Mouse (Mus musculus): Measurements from ENCODE around the gene Zxdb. TPM values are rescaled to one million over a fixed set of nuclear protein-coding genes. Genes with fewer than 3 reads are reported as not detected.
"Not testable (repeated sequence)": the region's sequence is repeated elsewhere in the genome, so short reads cannot be mapped to it uniquely, and the experiment has no call there.

Gene Zxdb
- total RNA-seq (2021): 1 to 10 TPM; 2.3 to 2.8 TPM
- long read RNA-seq, experiment 1: 0 reads
- long read RNA-seq, experiment 2, full-length matches to known transcripts: 2 of 2 reads
- long read RNA-seq, experiment 2, partial matches to known transcripts: 0 of 2 reads
- long read RNA-seq, experiment 2, other reads (novel, unspliced or antisense): 0 of 2 reads

GRCm38 (mm10) chrX:94724192-94724971 lies at the start of gene Zxdb:
Zxdb (plus strand) TSS chrX:94724569.
- intact Hi-C loops (cut with DNase I; ENCODE audit: low total_unique reads); DNase-seq: not testable (repeated sequence)

- DNase-seq: no peak
- intact Hi-C loops (cut with DNase I; ENCODE audit: low total_unique reads): loop anchor here (5.0 kb wide), 1 partner anchor 182 kb away; no protein-coding TSS in a partner anchor
These were observed 49.4 kb upstream of the Zxdb start for GRCm38 (mm10) chrX:94674977-94675376.

GRCm38 (mm10) chrX:94681581-94681980 lies 42.8 kb upstream of the Zxdb start:
- DNase-seq; intact Hi-C loops (cut with DNase I; ENCODE audit: low total_unique reads): not testable (repeated sequence)

- peak; percentile 9 for DNase-seq
- intact Hi-C loops (cut with DNase I; ENCODE audit: low total_unique reads): not testable (repeated sequence)
These were observed 34.8 kb upstream of the Zxdb start for GRCm38 (mm10) chrX:94689593-94689992.

- intact Hi-C loops (cut with DNase I; ENCODE audit: low total_unique reads); DNase-seq: not testable (repeated sequence)
These were observed 17.7 kb upstream of the Zxdb start for GRCm38 (mm10) chrX:94706676-94707075.

GRCm38 (mm10) chrX:94709752-94710151 lies 14.6 kb upstream of the Zxdb start:
- DNase-seq; intact Hi-C loops (cut with DNase I; ENCODE audit: low total_unique reads): not testable (repeated sequence)

GRCm38 (mm10) chrX:94724972-94725569 lies 702 bp downstream of the Zxdb start:
- DNase-seq; intact Hi-C loops (cut with DNase I; ENCODE audit: low total_unique reads): not testable (repeated sequence)

GRCm38 (mm10) chrX:94725627-94726083 lies 1.3 kb downstream of the Zxdb start:
- intact Hi-C loops (cut with DNase I; ENCODE audit: low total_unique reads); DNase-seq: not testable (repeated sequence)

GRCm38 (mm10) chrX:94731596-94731995 lies 7.2 kb downstream of the Zxdb start:
- intact Hi-C loops (cut with DNase I; ENCODE audit: low total_unique reads): no loop called here
- DNase-seq: no peak

- intact Hi-C loops (cut with DNase I; ENCODE audit: low total_unique reads): no loop called here
- no peak for DNase-seq
These were observed 29.4 kb downstream of the Zxdb start for GRCm38 (mm10) chrX:94753733-94754132.

- no peak for DNase-seq
- intact Hi-C loops (cut with DNase I; ENCODE audit: low total_unique reads): no loop called here
These were observed 35.6 kb downstream of the Zxdb start for GRCm38 (mm10) chrX:94759959-94760358.

- DNase-seq: no peak
- intact Hi-C loops (cut with DNase I; ENCODE audit: low total_unique reads): no loop called here
These were observed 49.5 kb downstream of the Zxdb start for GRCm38 (mm10) chrX:94773876-94774275.

Other genes with a start within 250 kb of the Zxdb start
- 10 to 100 TPM; 56.4 to 75.1 TPM for gene Maged1, start 182.4 kb upstream of the Zxdb start, total RNA-seq (2021)
- under 1 TPM; 0.62 to 0.74 TPM for gene Gspt2, start 88.5 kb upstream of the Zxdb start, total RNA-seq (2021)